Mouse (Mus musculus) stomach, postnatal 0 days (tissue): ENCODE data around the gene Spc25. TPM values are rescaled to one million over a fixed set of nuclear protein-coding genes. Genes with fewer than 3 reads are reported as not detected.

Experiments
- ATAC-seq: fragments of 200-750 bp; cut with Nextera tagmentation; 2 replicates; pipeline ENCODE4 v1.8.0; 2017; ENCODE audit not compliant: low FRiP score, low TSS enrichment
- DNase-seq: peaks from one replicate; pipeline ENCODE4 v3.0.0-alpha.2; 2016; ENCODE audit warnings: low spot score
- H3K27ac ChIP-seq: fragments of 300-500 bp; sonication (generic); replicated peaks from 2 replicates; pipeline ENCODE4 v1.5.1; 2014; ENCODE audit warnings: mild to moderate bottlenecking, control low read depth
- H3K27me3 ChIP-seq: fragments of 300-500 bp; sonication (generic); 2 replicates; pipeline ENCODE4 v1.6.1; 2014; ENCODE audit warnings: low read length; ENCODE audit not compliant: control insufficient read depth, insufficient read depth
- H3K36me3 ChIP-seq: fragments of 300-500 bp; sonication (generic); 2 replicates; pipeline ENCODE4 v1.6.1; 2014; ENCODE audit warnings: low read length, mixed read lengths; ENCODE audit not compliant: control insufficient read depth, insufficient read depth
- H3K4me1 ChIP-seq: fragments of 300-500 bp; sonication (generic); replicated peaks from 2 replicates; pipeline ENCODE4 v1.6.1; 2014; ENCODE audit warnings: antibody characterized with exemption; ENCODE audit not compliant: control insufficient read depth, insufficient read depth
- H3K4me2 ChIP-seq: fragments of 300-500 bp; sonication (generic); replicated peaks from 2 replicates; pipeline ENCODE4 v1.6.1; 2014; ENCODE audit warnings: low read depth, mild to moderate bottlenecking, control low read depth, moderate library complexity
- H3K4me3 ChIP-seq: fragments of 300-500 bp; sonication (generic); 2 replicates; pipeline ENCODE4 v1.5.1; 2014; ENCODE audit warnings: low read depth, low read length, control low read depth
- H3K9ac ChIP-seq: fragments of 300-500 bp; sonication (generic); 2 replicates; pipeline ENCODE4 v1.6.1; 2014; ENCODE audit warnings: mild to moderate bottlenecking, low read length, control low read depth, mixed read lengths
- H3K9me3 ChIP-seq: fragments of 300-500 bp; sonication (generic); 2 replicates; pipeline ENCODE4 v1.6.1; 2016; ENCODE audit warnings: low read length; ENCODE audit not compliant: control insufficient read depth
- CTCF ChIP-seq: IDR thresholded peaks from 2 replicates; pipeline ENCODE4 v1.5.1; 2016; ENCODE audit warnings: antibody characterized with exemption, low read depth, mild to moderate bottlenecking, moderate library complexity
- EP300 ChIP-seq: optimal IDR thresholded peaks from 2 replicates; pipeline ENCODE3; 2016; ENCODE audit warnings: antibody characterized with exemption
- WGBS: fragments of 180-500 bp; shearing (Covaris S2); extraction: QIAGEN DNeasy Blood & Tissue Kit; methylation state at CpG from one replicate; pipeline ENCODE4 v1.1.7; 2014; 5-methylcytosine and 5-hydroxymethylcytosine counted together
- polyA plus RNA-seq: library from polyadenylated mRNA; unstranded; fragments of >200 nt; fragmentation: Nextera tagmentation; extraction: Ambion mirVana; gene quantifications from 2 replicates; pipeline ENCODE4 v1.2.1, GENCODE M21; 2015

Spc25 gene
- polyA plus RNA-seq, 1 experiment from 2014 or later = 52.6 TPM

GRCm38 (mm10) chr2:69193555-69193954 is 12.4 kb downstream of the Spc25 start:
- WGBS = 76% methylated on average over 5 of the region's 5 CpGs
- DNase-seq (peak; percentile 21), ATAC-seq (peak; percentile 70)
- no peak overlapping the region for H3K27ac ChIP-seq
- H3K36me3 ChIP-seq = peaks cover 21% of the 10 kb centered on the region
- H3K4me1 ChIP-seq = no peaks in the 10 kb centered on the region
- H3K4me2 ChIP-seq = no peak overlapping the region
- TF ChIP-seq CTCF = no peak
- no peak for TF ChIP-seq EP300
- H3K27me3 ChIP-seq = no peaks in the 10 kb centered on the region
- no peaks in the 10 kb centered on the region for H3K9me3 ChIP-seq
- H3K9ac ChIP-seq = no peak overlapping the region
- H3K4me3 ChIP-seq = no peak overlapping the region

GRCm38 (mm10) chr2:69191059-69191458 is 14.9 kb downstream of the Spc25 start:
- no peak overlapping the region for H3K4me3 ChIP-seq
- H3K9ac ChIP-seq = no peak overlapping the region
- no peak for DNase-seq
- WGBS = 80% methylated on average over 5 of the region's 5 CpGs
- H3K4me2 ChIP-seq = no peak overlapping the region
- TF ChIP-seq CTCF = no peak
- no peak for TF ChIP-seq EP300
- H3K36me3 ChIP-seq = peaks cover 21% of the 10 kb centered on the region
- H3K27me3 ChIP-seq = no peaks in the 10 kb centered on the region
- H3K27ac ChIP-seq = no peak overlapping the region
- H3K4me1 ChIP-seq = no peaks in the 10 kb centered on the region
- no peaks in the 10 kb centered on the region for H3K9me3 ChIP-seq
- no peak for ATAC-seq

- no peaks in the 10 kb centered on the region for H3K4me1 ChIP-seq
- no peak for TF ChIP-seq EP300
- H3K27ac ChIP-seq = no peak overlapping the region
- WGBS = 72% methylated on average over 4 of the region's 4 CpGs
- H3K27me3 ChIP-seq = no peaks in the 10 kb centered on the region
- ATAC-seq (no peak), DNase-seq (no peak)
- no peak overlapping the region for H3K4me2 ChIP-seq
- H3K9ac ChIP-seq = no peak overlapping the region
- H3K36me3 ChIP-seq = peaks cover 16% of the 10 kb centered on the region
- no peaks in the 10 kb centered on the region for H3K9me3 ChIP-seq
- H3K4me3 ChIP-seq = no peak overlapping the region
Measured at GRCm38 (mm10) chr2:69189222-69189621, 16.8 kb downstream of the Spc25 start.

GRCm38 (mm10) chr2:69188732-69189131 is 17.3 kb downstream of the Spc25 start:
- Histone ChIP-seq H3K9ac (no peak overlapping the region), H3K4me3 (no peak overlapping the region), H3K4me2 (no peak overlapping the region), H3K9me3 (no peaks in the 10 kb centered on the region), H3K4me1 (no peaks in the 10 kb centered on the region), H3K36me3 (peaks cover 13% of the 10 kb centered on the region), H3K27me3 (no peaks in the 10 kb centered on the region), H3K27ac (no peak overlapping the region)
- TF ChIP-seq CTCF (no peak), EP300 (no peak)
- no peak for ATAC-seq
- 81% methylated on average over 6 of the region's 6 CpGs for WGBS
- DNase-seq = no peak

GRCm38 (mm10) chr2:69187990-69188389 is 18.0 kb downstream of the Spc25 start:
- peaks cover 8% of the 10 kb centered on the region; the same call in 1 of the 2 replicates for H3K36me3 ChIP-seq
- 0 out of 2 replicates have a peak, but pooled peaks have one; percentile 18 for ATAC-seq
- H3K27me3 ChIP-seq = no peaks in the 10 kb centered on the region
- no peak for TF ChIP-seq EP300
- TF ChIP-seq CTCF = no peak
- no peak overlapping the region for H3K9ac ChIP-seq
- no peaks in the 10 kb centered on the region for H3K9me3 ChIP-seq
- WGBS = 100% methylated on average over 2 of the region's 2 CpGs
- no peaks in the 10 kb centered on the region for H3K4me1 ChIP-seq
- DNase-seq = no peak
- H3K4me2 ChIP-seq = no peak overlapping the region
- H3K4me3 ChIP-seq = no peak overlapping the region
- no peak overlapping the region for H3K27ac ChIP-seq

GRCm38 (mm10) chr2:69179721-69180120 is 26.3 kb downstream of the Spc25 start:
- no peaks in the 10 kb centered on the region for H3K27me3 ChIP-seq
- no peak overlapping the region for H3K9ac ChIP-seq
- WGBS = 89% methylated on average over 4 of the region's 4 CpGs
- no peak for TF ChIP-seq CTCF
- no peak for TF ChIP-seq EP300
- DNase-seq (no peak), ATAC-seq (no peak)
- H3K9me3 ChIP-seq = no peaks in the 10 kb centered on the region
- no peaks in the 10 kb centered on the region for H3K36me3 ChIP-seq
- no peak overlapping the region for H3K4me3 ChIP-seq
- no peak overlapping the region for H3K27ac ChIP-seq
- H3K4me1 ChIP-seq = no peaks in the 10 kb centered on the region
- H3K4me2 ChIP-seq = no peak overlapping the region
